Mouse (Mus musculus) stomach, embryonic 15.5 days (tissue): ENCODE measurements around the gene Gckr. TPM values are rescaled to one million over a fixed set of nuclear protein-coding genes. Genes with fewer than 3 reads are reported as not detected.

Experiments used
- ATAC-seq: fragments of 200-750 bp; cut with Nextera tagmentation; 2 replicates; pipeline ENCODE4 v1.8.0; 2017; ENCODE audit warnings: low read depth, moderate number of reproducible peaks, moderate TSS enrichment; ENCODE audit not compliant: insufficient read depth, low FRiP score
- H3K27ac ChIP-seq: fragments of 300-500 bp; sonication (generic); 2 replicates; pipeline ENCODE4 v1.5.1; 2015; ENCODE audit warnings: mild to moderate bottlenecking, inconsistent platforms
- H3K27me3 ChIP-seq: fragments of 300-500 bp; sonication (generic); replicated peaks from 2 replicates; pipeline ENCODE4 v1.6.1; 2015; ENCODE audit warnings: inconsistent platforms
- H3K36me3 ChIP-seq: fragments of 300-500 bp; sonication (generic); 2 replicates; pipeline ENCODE4 v1.6.1; 2015; ENCODE audit warnings: inconsistent platforms
- H3K4me1 ChIP-seq: fragments of 300-500 bp; sonication (generic); 2 replicates; pipeline ENCODE4 v1.6.1; 2015; ENCODE audit warnings: inconsistent platforms
- H3K4me2 ChIP-seq: fragments of 300-500 bp; sonication (generic); 2 replicates; pipeline ENCODE4 v1.6.1; 2015; ENCODE audit warnings: mild to moderate bottlenecking, inconsistent platforms
- H3K4me3 ChIP-seq: fragments of 300-500 bp; sonication (generic); replicated peaks from 2 replicates; pipeline ENCODE4 v1.5.1; 2015; ENCODE audit warnings: inconsistent platforms
- H3K9ac ChIP-seq: fragments of 300-500 bp; sonication (generic); 2 replicates; pipeline ENCODE4 v1.6.1; 2015; ENCODE audit warnings: inconsistent platforms
- H3K9me3 ChIP-seq: fragments of 300-500 bp; sonication (generic); 2 replicates; pipeline ENCODE4 v1.6.1; 2016; ENCODE audit warnings: inconsistent platforms
- WGBS: fragments of 180-500 bp; shearing (Covaris S2); methylation state at CpG from one replicate; pipeline ENCODE4 v1.1.7; 2015; 5-methylcytosine and 5-hydroxymethylcytosine counted together
- polyA plus RNA-seq: library from polyadenylated mRNA; unstranded; fragments of >200 nt; fragmentation: Nextera tagmentation; extraction: Ambion mirVana; gene quantifications from 2 replicates; pipeline ENCODE4 v1.2.1, GENCODE M21; 2015

The Gckr gene
- polyA plus RNA-seq: 0.86 and 1.4 TPM in 2 replicates

GRCm38 (mm10) chr5:31297047-31297757 is at the start of gene Gckr:
Gene Gckr, plus strand, starts transcription at chr5:31297443.
- Histone ChIP-seq H3K36me3 (no peaks in the 10 kb centered on the region), H3K27me3 (no peaks in the 10 kb centered on the region), H3K9ac (no peak within 1 kb of the TSS), H3K4me2 (peak within 1 kb of the TSS; percentile 87; the same call in 1 of the 2 replicates), H3K4me3 (no peak within 1 kb of the TSS), H3K4me1 (peaks cover 6% of the 10 kb centered on the region; the same call in 1 of the 2 replicates), H3K27ac (no peak within 1 kb of the TSS), H3K9me3 (no peaks in the 10 kb centered on the region)
- ATAC-seq: no peak
- 55% methylated on average over 13 of the region's 13 CpGs for WGBS

DNA sequence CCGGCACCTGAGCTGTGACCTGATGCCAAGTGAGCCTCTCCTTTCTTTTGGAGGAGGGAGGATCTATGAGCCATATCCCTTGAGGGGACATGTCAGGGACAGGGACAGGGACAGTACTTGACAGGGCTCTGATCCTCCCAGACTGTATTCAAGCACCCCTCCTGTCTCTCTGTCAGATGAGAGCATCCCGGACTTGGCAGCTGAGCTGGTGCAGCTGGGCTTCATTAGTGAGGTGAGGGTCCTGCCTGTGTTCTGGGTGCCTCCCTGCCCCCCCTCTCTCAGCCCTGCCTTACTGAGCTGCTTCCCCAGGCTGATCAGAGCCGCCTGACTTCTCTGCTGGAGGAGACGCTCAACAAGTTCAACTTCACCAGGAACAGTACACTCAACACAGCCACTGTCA is 46.5 kb upstream of the Gckr start:
- 58% methylated on average over 4 of the region's 4 CpGs for WGBS
- no peak for ATAC-seq
- no peak overlapping the region for H3K9ac ChIP-seq

GRCm38 (mm10) chr5:31251541-31252101 is 45.6 kb upstream of the Gckr start, which contains the start of gene Krtcap3:
Gene Krtcap3, plus strand, starts transcription at chr5:31251691.
- Histone ChIP-seq H3K4me3 (peak within 1 kb of the TSS; percentile 45), H3K27me3 (no peaks in the 10 kb centered on the region), H3K36me3 (peaks cover 42% of the 10 kb centered on the region), H3K9me3 (no peaks in the 10 kb centered on the region), H3K9ac (peak within 1 kb of the TSS; percentile 37; the same call in 1 of the 2 replicates), H3K27ac (peak within 1 kb of the TSS; percentile 83), H3K4me2 (peak within 1 kb of the TSS; percentile 52), H3K4me1 (peaks cover 16% of the 10 kb centered on the region)
- peak; percentile 89 for ATAC-seq
- WGBS: 28% methylated on average over 45 of the region's 47 CpGs

More for the DNA sequence above, 46.5 kb upstream of the Gckr start:
- H3K27me3 ChIP-seq: no peaks in the 10 kb centered on the region
- no peak overlapping the region for H3K4me3 ChIP-seq
- peaks cover 16% of the 10 kb centered on the region for H3K4me1 ChIP-seq
- peaks cover 45% of the 10 kb centered on the region for H3K36me3 ChIP-seq
- no peak overlapping the region for H3K27ac ChIP-seq
- H3K9me3 ChIP-seq: no peaks in the 10 kb centered on the region
- H3K4me2 ChIP-seq: no peak overlapping the region

GRCm38 (mm10) chr5:31252151-31252550 is 45.1 kb upstream of the Gckr start:
- H3K36me3 ChIP-seq: peaks cover 39% of the 10 kb centered on the region
- no peak for ATAC-seq

DNA sequence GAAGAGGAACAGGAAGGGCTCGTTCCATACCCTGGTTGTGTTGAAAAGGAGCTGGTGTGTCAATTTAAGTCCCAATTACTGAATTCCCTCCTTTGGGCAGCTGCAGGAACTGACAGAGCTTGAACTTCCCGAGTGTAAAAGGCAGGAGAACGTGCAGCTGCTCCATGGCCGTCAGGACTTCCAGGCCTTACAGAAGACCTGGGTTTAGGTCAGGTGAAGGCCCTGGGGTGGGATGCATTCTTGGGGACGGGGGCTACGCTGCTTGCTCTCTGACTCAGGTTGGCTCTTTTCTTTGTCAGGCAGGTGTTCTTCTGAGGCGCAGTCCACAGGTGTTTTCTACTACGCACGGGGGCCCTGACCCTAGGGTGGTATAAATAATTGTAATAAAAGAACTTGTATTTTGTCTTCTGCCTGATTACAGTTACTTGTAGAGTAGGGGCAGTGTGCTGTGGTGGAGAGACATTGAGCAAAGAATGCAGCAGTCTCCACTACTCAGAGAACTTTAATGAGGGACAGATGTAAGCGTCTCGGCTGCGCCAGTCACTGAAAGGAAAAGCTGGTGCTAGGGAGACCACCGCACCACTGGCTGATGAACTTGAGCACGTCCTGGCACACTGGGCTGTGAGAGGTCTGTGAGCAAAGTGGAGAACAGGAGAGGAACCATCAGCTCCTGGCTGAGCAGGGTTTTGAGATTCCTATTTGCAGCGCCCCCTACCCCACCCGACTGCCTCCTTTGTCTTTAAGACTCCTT is 44.3 kb upstream of the Gckr start:
- Histone ChIP-seq H3K4me2 (peak overlapping the region; percentile 52), H3K9ac (no peak overlapping the region), H3K4me3 (peak overlapping the region; percentile 45), H3K36me3 (peaks cover 33% of the 10 kb centered on the region), H3K27me3 (no peaks in the 10 kb centered on the region), H3K9me3 (no peaks in the 10 kb centered on the region), H3K27ac (peak overlapping the region; percentile 83; the same call in 1 of the 2 replicates), H3K4me1 (peaks cover 16% of the 10 kb centered on the region)
- ATAC-seq: no peak
- WGBS: 71% methylated on average over 16 of the region's 16 CpGs

More at GRCm38 (mm10) chr5:31252151-31252550, 45.1 kb upstream of the Gckr start:
- Histone ChIP-seq H3K9me3 (no peaks in the 10 kb centered on the region), H3K27ac (peak overlapping the region; percentile 83), H3K4me1 (peaks cover 16% of the 10 kb centered on the region), H3K4me3 (peak overlapping the region; percentile 45), H3K4me2 (peak overlapping the region; percentile 52), H3K27me3 (no peaks in the 10 kb centered on the region), H3K9ac (0 out of 2 replicates have a peak overlapping the region, but pooled peaks have one; percentile 37)
- WGBS: 45% methylated on average over 10 of the region's 10 CpGs

DNA sequence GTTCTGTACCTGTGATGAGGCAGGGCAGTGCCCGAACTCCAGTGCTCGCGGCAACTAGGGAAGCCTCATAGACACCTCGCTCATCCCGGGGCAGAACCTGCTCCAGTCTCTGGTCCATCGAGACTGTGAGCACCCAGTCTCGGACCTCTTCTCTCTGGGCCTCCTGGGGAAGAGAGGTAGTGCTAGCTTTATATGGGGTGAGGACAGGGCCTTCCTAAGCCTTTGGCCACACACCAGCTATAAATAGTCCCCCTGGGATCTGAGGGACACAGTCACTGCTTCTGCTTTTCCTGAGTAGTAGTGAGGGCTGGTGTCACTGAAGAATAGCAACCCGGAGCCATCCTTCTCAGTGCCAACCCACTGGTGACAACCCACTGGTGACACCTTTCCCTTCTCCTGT is 43.4 kb upstream of the Gckr start:
- Histone ChIP-seq H3K36me3 (peaks cover 30% of the 10 kb centered on the region), H3K27me3 (no peaks in the 10 kb centered on the region), H3K4me3 (no peak overlapping the region), H3K4me2 (peak overlapping the region; percentile 52), H3K27ac (peak overlapping the region; percentile 51), H3K9me3 (no peaks in the 10 kb centered on the region), H3K4me1 (peaks cover 16% of the 10 kb centered on the region), H3K9ac (no peak overlapping the region)
- WGBS: 95% methylated on average over 8 of the region's 8 CpGs
- no peak for ATAC-seq

DNA sequence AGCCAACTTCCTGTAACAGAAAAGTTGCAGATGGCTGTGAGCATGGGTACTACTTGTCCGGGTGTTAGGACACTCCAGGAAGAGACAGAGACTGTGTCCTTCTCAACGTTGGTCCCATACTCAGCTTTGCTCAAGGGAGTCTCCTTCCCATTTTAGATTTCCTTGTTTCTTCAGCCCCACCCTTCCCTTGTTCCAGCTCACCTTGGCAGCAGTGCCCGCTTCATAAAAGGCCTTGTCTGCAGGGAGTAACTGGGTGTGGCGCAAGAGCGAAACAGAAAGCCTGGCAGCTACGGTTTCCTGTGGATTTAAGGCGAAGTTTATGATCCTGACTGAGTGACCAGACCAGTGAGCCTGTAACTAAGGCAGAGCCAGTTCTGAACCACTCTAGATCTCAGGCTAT is 42.8 kb upstream of the Gckr start:
- no peak overlapping the region for H3K4me3 ChIP-seq
- 66% methylated on average over 7 of the region's 7 CpGs for WGBS
- peak overlapping the region; percentile 70 for H3K27ac ChIP-seq

GRCm38 (mm10) chr5:31254901-31255300 is 42.3 kb upstream of the Gckr start:
- ATAC-seq: no peak
- Histone ChIP-seq H3K27ac (peak overlapping the region; percentile 70), H3K27me3 (no peaks in the 10 kb centered on the region), H3K36me3 (peaks cover 31% of the 10 kb centered on the region), H3K9ac (no peak overlapping the region), H3K9me3 (no peaks in the 10 kb centered on the region), H3K4me2 (no peak overlapping the region), H3K4me1 (peaks cover 16% of the 10 kb centered on the region), H3K4me3 (no peak overlapping the region)
- WGBS: 79% methylated on average over 8 of the region's 8 CpGs

More for the DNA sequence above, 42.8 kb upstream of the Gckr start:
- Histone ChIP-seq H3K27me3 (no peaks in the 10 kb centered on the region), H3K9me3 (no peaks in the 10 kb centered on the region), H3K4me1 (peaks cover 16% of the 10 kb centered on the region), H3K36me3 (peaks cover 31% of the 10 kb centered on the region), H3K4me2 (peak overlapping the region; percentile 52), H3K9ac (no peak overlapping the region)
- peak; percentile 36 for ATAC-seq

DNA sequence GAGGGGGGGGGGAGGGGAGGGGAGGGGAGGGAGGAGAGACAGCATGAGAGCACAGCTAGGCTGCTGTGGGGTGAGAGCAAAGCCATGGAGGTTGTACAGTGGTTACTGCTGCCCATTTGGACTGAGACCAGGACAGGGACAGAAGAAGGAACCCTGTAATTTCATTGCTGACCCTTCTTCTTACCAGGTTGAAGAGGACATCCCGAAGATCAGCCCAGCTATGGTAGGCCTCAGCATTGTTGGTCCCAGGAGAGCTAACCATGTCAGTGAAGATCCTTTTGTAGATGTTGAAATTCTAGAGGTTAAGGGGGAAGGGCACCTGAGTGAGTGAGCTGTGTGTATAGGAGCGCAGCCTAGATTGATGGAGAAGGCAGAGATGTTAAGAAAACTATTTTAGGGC is 41.9 kb upstream of the Gckr start:
- Histone ChIP-seq H3K9ac (no peak overlapping the region), H3K36me3 (peaks cover 28% of the 10 kb centered on the region), H3K27ac (no peak overlapping the region), H3K4me2 (no peak overlapping the region), H3K27me3 (no peaks in the 10 kb centered on the region), H3K4me1 (peaks cover 16% of the 10 kb centered on the region), H3K9me3 (no peaks in the 10 kb centered on the region), H3K4me3 (no peak overlapping the region)
- no peak for ATAC-seq
- 91% methylated on average over 2 of the region's 2 CpGs for WGBS

DNA sequence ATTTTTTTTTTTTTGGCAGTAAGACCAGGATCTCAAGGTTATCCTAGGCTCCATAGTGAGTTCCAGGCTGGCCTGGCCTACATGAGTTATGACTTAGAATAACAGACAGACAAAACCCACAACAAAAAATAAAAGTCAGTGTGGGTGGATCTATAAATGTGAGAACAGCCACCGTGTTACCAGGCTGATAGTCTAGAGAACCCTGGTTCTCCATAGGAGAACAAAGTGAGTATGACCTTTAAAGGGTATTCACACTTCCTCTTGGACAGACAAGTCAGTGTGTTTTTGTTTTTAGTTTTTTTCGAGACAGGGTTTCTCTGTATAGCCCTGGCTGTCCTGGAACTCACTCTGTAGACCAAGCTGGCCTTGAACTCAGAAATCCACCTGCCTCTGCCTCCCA is 41.3 kb upstream of the Gckr start:
- Histone ChIP-seq H3K9me3 (no peaks in the 10 kb centered on the region), H3K36me3 (peaks cover 23% of the 10 kb centered on the region), H3K9ac (no peak overlapping the region), H3K27me3 (no peaks in the 10 kb centered on the region), H3K4me1 (peaks cover 15% of the 10 kb centered on the region), H3K27ac (no peak overlapping the region), H3K4me2 (no peak overlapping the region), H3K4me3 (no peak overlapping the region)
- WGBS: 83% methylated on average over 2 of the region's 2 CpGs
- ATAC-seq: no peak

DNA sequence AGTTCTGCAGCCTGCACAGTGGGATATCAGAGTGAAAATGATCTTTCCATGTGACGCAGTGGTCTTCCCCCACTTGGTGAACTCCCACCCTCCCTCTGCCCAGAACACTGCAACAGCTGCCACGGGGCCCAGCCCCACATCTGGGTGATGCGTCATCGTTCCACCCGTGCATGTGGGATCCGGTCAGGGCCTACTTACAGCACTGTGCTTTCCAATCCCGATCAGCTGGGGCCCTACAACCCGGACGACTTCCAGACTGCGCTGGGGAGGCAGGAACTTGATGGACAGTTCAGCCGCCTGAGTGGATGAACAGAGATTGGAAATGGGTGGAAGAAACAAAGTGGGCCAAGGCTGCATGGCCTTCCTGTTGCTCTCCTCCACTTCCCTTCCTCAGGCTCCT is 39.6 kb upstream of the Gckr start:
- Histone ChIP-seq H3K27me3 (no peaks in the 10 kb centered on the region), H3K4me2 (no peak overlapping the region), H3K36me3 (peaks cover 18% of the 10 kb centered on the region; the same call in 1 of the 2 replicates), H3K27ac (no peak overlapping the region), H3K4me1 (0 out of 2 replicates have a peak, but pooled peaks cover 10% of the 10 kb centered on the region), H3K9me3 (no peaks in the 10 kb centered on the region), H3K9ac (no peak overlapping the region), H3K4me3 (no peak overlapping the region)
- no peak for ATAC-seq
- 81% methylated on average over 11 of the region's 11 CpGs for WGBS
